Mouse (Mus musculus) layer of hippocampus, adult 9-11 months (tissue): ENCODE results near the gene Nkiras1.

ENCODE experiments used
- DNase-seq: peaks from one replicate; pipeline ENCODE4 v3.0.0; 2022

The Nkiras1 gene

DNA sequence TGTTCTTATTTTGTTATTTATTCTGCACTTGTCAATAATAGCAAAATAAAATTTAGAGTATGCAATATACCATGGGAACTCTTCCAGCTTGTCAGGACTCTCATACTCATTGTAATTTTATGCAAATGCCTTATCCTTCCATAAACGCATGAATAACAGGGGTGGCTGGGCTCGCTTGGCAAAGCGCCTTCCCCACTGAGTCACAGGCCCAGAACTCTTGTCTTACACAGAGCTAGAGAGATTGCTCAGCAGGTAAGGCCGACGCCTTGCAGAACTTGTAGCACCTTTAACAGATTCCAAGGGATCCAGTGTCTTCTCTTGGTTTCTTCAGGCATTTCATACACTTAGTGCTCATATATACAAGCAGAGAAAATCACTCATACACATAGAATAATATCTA, 9.4 kb downstream of the Nkiras1 start:
- no peak for DNase-seq

DNA sequence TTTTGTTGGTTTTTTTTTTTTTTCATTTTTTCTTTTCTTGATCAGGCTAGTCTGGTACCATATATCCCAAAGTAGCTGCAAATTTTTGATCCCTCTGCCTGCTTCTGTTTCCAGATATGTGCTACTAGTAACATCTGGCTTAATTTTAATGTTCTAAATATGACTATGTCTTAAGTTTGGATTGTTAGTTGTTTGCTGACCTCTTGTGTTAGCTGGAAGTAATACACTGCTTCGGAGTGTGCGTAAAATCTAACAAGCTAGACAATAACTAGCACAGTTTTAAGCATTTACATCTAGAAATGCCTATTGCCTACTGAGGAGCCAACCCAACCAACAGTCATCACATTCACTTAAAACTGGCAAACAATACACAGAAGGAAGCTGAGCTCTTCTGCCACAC, 13.6 kb downstream of the Nkiras1 start:
- DNase-seq, result no peak

- DNase-seq, result no peak
Observed at GRCm38 (mm10) chr14:18285476-18285875, 14.5 kb downstream of the Nkiras1 start.

- no peak for DNase-seq
Observed at GRCm38 (mm10) chr14:18286441-18286840, 15.5 kb downstream of the Nkiras1 start.

DNA sequence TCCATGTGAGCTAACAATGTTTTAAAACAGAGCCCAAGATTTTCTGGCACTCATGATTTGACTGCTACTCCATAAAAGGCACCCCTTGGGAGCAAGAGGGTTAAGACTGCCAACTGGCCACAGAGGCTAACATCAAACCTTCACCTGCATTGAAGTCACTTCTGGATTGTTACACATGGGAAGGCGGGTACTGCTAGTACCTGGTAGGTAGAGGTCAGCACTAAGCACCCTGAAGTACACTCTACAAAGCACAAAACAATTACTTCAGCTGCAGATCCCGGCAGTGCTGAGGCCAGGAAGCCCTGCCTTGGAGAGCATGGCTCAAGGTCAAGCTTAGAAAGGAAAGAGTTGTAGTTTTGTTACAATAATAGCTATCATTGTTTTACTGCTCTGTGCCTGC, 16.5 kb downstream of the Nkiras1 start:
- no peak for DNase-seq

- no peak for DNase-seq
Observed at GRCm38 (mm10) chr14:18292111-18292510, 21.2 kb downstream of the Nkiras1 start.

DNA sequence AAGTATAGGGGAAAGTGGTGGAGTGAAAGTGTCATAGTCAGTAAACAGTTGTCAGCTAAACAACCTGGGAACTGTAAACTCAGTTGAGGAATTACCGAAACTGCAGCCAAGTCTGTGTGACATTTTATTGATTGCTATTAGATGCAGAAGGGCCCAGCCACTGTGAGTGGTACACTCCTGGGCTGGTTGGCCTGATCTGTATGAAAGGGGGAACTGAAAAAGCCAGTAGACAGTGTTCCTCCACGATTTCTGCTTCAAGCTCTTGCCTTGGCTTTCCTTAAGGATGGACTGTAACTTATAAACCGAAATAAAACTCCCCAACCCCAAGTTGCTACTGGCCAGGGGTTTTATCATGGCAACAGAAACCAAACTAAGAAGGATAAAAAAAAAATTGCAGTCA, 21.6 kb downstream of the Nkiras1 start:
- no peak for DNase-seq

- no peak for DNase-seq
Observed at GRCm38 (mm10) chr14:18297441-18297840, 26.5 kb downstream of the Nkiras1 start.

DNA sequence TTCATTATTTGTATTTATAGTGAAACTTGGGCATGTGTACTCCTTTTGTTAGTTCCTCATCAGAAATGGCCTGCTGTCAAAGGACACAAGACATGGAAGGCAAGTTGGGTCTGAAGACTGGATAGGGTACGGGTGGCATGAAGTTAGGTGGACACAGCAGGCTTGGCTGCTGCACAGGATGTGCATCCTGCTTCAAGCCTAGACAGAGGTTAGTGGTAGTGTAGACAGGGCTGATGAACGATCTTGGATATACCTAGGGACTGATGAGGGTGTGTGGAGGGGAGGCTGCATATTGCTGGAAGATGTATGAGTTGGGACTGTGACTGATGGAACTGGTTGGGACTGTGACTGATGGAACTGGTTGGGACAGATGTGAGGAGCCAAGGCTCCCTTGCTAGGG, 27.9 kb downstream of the Nkiras1 start:
- DNase-seq, result no peak

GRCm38 (mm10) chr14:18300676-18301075, 29.7 kb downstream of the Nkiras1 start:
- no peak for DNase-seq

GRCm38 (mm10) chr14:18301591-18301990, 30.7 kb downstream of the Nkiras1 start:
- no peak for DNase-seq

DNA sequence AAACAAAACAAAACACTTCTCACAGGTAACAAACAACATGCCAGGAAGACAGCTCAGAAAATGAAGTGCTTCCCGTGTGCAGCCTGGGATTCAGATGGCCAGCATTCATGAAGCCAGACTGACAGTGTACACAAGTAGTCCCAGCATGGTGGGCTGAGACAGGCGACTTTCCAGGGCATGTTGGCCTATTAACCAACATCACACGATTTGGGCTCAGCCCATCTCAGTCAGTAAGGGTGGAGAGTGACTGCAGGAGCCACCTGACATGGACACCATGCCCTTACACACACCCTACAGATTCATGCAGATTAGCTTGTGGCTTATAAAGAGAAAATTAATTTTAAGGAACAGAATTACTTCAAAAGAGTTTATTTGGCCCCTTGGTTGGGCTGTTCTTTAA, 31.8 kb downstream of the Nkiras1 start:
- DNase-seq, result no peak

DNA sequence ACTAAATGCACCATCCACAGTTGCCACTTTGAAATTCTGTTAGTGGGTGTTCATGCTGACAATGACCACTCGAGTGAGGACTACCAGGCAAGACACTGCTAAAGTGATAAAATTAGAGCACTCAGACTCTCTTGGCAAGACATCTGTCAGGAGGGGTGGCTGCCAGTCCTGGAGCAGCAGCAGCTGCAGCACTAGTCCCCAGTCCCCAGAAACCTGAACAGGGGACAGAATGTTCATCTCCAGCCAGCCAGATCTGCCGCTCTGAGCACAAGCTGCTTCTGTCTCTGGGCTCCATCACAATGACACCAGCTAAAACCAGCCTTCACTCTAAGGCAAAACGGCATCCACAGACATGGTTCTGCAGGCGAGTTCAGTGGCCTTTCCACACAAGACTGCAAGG, 32.3 kb downstream of the Nkiras1 start:
- DNase-seq, result peak; percentile 72

DNA sequence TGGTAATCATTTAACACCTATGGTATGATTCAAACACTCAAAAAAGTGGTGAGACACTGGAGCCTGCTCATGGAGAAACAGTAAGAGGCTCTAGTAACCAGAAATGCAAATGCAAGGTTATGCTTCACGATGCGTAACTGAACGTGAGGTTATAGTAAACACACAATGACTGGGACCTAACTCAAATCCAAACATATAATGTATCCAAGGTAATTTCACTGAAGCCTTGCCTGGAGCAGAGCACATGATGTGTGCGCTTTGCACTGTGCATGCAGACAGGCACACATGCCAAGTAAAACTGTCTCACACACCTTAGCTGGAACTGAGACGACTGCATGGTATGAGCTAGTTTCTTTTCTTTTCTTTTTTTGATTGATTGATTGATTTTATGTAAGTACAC, 33.2 kb downstream of the Nkiras1 start:
- DNase-seq, result no peak

- DNase-seq, result no peak
Observed at GRCm38 (mm10) chr14:18317457-18318411, 46.8 kb downstream of the Nkiras1 start.

GRCm38 (mm10) chr14:18326968-18327672, 56.2 kb downstream of the Nkiras1 start:
- DNase-seq, result no peak

- peak; percentile 17 for DNase-seq
Observed at GRCm38 (mm10) chr14:18330789-18331692, 60.1 kb downstream of the Nkiras1 start.

- peak; percentile 67 for DNase-seq
Observed at GRCm38 (mm10) chr14:18331693-18332131, 60.8 kb downstream of the Nkiras1 start, which contains the start of gene Ube2e1. TSS of gene Ube2e1 (minus strand) at chr14:18331859.
